Mouse (Mus musculus) lung, postnatal 0 days (tissue): ENCODE results near the gene Aktip.

Experiments
- CTCF ChIP-seq: IDR thresholded peaks from 2 replicates; pipeline ENCODE4 v1.5.1; 2016; ENCODE audit warnings: antibody characterized with exemption, mild to moderate bottlenecking
- EP300 ChIP-seq: IDR thresholded peaks from 2 replicates; pipeline ENCODE4 v1.6.1; 2016; ENCODE audit warnings: antibody characterized with exemption, mild to moderate bottlenecking, control low read depth

- TF ChIP-seq CTCF, result no peak
- no peak for TF ChIP-seq EP300
Measured at GRCm38 (mm10) chr8:91089601-91090000, 110.2 kb downstream of the Aktip start.
